Mouse (Mus musculus) G1E (cell line): ENCODE results near the gene Lilrb4a.

Source experiments
- CTCF ChIP-seq: IDR thresholded peaks from 2 replicates; pipeline ENCODE4 v1.5.1; 2012; ENCODE audit warnings: low read depth, low read length, inconsistent platforms, mixed read lengths
- GATA1 ChIP-seq: IDR thresholded peaks from 2 replicates; pipeline ENCODE4 v1.6.1; 2012; ENCODE audit warnings: borderline replicate concordance, low read length, inconsistent platforms, mixed read lengths
- GATA2 ChIP-seq: IDR thresholded peaks from 2 replicates; pipeline ENCODE4 v1.6.1; 2012; ENCODE audit warnings: low read depth, low read length, inconsistent platforms, borderline replicate concordance
- POLR2AphosphoS5 ChIP-seq: IDR thresholded peaks from 2 replicates; pipeline ENCODE4 v1.6.1; 2012; ENCODE audit warnings: low read depth, low read length, inconsistent platforms; ENCODE audit not compliant: insufficient replicate concordance

DNA sequence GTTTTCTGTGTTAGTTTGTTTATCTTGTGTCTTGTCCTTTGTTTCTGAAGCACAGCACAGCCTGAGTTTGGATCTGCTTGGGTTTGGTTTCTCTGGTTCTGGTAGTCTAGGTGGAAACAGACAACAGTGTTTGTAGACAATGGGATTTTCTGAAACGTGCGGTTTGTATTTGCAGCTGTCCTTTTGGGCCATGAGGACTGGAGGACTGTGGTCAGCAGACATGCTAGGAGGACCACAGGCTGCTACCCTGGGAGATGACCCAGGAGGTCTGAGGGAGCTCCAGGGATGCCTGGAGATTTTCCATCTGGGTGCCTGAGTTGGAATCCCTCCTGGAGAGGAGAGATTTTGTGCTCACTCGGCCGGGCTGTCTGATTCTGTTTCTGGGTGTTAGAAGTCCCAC, 35.9 kb downstream of the Lilrb4a start:
- TF ChIP-seq GATA1 (no peak), CTCF (no peak), POLR2AphosphoS5 (no peak), GATA2 (no peak)
